Mouse (Mus musculus) kidney, postnatal 10 days (tissue): ENCODE data around the gene Ap3m1.
A peak's percentile ranks its signal among the peaks of the same experiment; 100 is the strongest.

Experiments used
- DNase-seq: peaks from one replicate; pipeline ENCODE4 v3.0.0; 2021; ENCODE audit warnings: mixed read lengths

Gene Ap3m1

GRCm38 (mm10) chr14:21065490-21066162 lies 13.3 kb upstream of the Ap3m1 start:
- no peak for DNase-seq

DNA sequence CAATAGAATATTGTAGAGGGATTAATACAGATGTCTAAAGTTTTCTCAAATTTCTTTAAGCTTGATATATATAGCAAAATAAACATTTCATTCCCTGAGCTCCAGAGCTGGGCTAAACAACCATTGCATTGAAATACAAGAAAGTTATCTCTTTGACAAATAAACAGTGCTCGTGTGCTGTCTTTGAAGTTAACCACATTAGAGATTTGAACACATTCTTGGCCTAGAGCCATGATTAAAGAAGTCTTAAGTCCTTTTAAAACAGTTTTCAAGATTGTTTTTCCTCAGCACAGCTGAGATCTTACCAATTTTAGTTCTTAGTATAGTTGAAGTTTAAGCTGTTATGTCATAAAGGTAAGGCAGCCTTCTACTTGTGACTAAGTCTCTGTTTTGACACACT lies 12.0 kb upstream of the Ap3m1 start:
- DNase-seq = no peak

DNA sequence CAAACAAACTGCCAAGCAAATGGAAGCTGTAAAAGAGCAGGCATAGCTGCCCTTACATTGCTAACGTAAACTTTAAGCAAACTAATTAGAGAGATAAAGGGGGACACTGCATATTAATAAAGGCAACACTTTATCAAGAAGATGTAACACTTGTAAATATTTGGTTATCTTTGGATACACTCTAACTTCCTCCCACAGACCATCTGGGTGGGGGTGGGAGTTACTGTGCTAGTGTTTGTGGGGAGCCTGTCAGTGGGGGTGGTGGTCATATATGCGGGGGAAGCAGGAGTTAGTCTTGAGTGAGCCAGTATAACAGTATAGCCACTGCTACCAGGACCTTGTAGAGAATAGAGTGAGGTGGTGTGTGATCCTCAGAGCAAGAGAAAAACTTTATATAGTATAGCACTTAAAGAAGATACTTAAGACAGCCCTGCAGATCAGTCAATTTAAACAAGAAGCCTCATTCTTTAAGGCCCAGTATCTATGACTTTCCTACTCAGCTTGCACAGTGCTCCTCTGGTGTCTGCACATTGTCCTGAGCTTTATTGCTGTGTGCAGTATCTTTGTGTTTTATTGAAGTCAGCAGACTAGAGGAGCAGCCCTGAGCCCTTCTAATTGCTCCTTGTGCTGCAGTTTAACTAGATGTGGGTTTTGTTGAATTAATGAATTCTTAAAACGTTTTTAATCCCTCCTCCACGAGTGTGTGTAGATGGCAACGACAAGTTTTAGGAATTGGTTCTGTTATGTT lies 10.6 kb upstream of the Ap3m1 start:
- no peak for DNase-seq

DNA sequence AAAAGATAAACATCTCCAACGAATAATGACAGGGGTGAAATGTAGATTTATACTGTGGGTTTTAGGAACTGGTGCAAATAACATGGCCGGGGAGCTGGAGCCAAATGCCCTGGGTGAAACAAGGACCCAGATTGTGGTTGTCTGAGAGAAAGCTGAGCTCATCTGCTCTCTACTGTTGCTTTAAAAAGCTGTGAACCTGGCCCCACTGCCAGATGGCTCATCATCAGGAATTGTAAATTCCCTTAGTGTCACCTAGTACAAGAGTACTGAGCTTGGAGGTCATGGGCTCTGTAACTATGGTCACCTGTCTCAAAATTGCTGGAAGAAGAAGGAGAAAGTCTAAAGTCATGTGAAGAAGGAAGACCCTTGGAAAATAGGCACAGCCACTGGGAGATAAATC lies 6.7 kb upstream of the Ap3m1 start:
- no peak for DNase-seq

DNA sequence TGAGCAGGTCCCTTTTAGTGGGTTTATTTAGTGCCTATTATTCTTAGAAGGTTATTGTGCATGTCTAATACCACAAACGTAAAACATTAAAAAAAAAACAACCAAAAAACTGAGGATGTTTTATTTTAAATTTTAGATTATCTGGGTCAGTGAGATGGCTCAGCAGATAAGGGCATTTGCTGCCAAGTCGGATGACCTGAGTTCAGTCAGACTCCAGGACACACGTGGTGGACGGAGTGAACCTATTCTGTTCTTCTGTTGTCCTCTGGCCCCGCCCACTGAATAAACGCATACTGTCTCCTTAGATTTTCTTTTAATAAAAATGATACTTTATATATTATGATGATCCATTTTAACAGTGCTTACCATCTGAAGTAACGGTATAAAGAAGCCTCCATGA lies 1.3 kb upstream of the Ap3m1 start:
- DNase-seq = peak; percentile 37

DNA sequence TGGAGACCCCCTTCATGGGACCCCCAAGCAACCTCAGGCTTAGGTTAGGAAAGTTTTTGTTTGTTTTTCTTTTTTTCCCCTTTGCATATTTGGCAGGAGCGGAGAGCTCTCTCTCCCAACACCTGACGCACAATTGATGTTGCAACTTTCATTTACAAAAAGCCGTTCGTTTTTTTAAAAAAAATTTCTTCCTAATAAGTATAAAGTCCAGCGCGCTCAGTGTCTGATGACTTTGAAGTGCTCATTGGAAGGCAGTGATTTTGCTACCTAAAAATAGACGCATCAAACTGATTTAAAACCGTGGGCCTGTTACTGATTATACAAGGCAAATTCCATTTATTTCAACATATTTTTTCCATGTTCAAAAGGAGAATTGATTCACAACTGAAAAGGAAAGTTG lies 843 bp upstream of the Ap3m1 start:
- no peak for DNase-seq

DNA sequence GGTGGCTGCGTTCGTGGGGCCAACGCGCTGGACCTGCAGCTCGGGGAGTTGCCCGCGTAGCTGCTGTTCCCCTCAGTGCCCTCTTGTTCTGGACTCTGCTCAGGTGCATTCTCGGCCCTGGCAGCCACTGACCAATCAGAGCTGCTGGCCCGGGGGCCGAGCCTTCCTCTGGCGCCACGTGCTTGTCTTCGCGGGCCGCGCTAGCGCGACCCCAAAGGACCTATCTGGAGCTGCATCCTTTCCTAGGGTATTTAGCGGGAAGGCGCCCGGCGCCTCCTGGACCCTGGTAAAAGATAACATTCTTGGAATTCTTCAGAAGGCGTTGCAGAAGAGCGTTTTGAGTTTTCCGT lies 448 bp upstream of the Ap3m1 start:
- peak; percentile 87 for DNase-seq

DNA sequence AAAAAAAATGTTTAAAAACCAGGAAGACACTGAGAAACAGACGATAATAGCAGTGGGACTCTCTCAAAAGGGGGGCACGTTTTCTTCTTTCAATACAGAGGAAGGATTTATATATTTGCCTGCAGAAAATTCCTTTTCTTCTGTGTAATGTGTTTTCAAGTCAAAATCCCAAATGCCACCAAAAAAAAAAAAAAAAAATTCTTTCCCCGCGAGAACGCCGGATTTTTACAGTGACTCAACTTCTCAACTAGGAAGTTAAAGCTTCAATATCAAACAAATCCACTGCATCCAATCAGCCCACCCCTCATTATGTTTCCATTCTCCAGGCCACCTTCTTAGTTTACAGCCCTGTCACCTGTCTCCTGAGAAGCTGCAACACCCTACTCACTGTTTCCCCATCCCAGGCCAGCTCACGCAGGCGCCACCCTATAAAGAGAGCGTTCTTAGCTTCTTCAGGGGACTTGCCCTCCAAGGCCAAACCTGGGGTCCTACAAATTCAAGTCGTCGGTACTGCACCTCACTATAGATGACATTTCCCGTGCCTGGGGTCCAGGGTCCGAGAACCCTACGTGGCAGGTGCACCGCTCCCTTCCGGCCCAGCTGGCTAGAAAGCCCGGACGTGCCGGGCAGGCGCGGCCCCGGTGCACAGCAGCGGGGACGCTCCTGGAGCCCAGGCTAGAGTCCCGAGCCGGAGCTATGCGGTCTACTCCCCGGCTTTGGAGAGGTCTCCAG lies 762 bp downstream of the Ap3m1 start:
- DNase-seq = no peak

DNA sequence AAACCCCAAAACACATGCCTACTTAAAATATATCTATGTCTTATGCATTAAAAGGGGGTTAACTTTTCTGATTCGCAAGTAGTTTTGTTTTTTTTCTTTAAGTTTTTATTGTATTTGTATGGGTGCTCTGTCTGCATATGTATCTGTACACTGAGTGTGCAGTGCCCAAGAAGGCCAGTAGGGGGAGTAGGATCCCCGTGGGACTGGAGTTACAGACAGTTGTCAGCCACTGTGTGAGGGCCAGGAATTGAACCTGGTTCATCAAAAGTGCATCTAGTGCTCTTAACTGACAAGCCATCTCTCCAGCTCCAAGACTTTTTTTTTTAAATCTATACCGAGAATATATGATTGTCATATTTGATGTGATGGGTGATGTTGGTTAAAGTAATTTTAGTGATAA lies 1.6 kb downstream of the Ap3m1 start:
- DNase-seq = peak; percentile 56

GRCm38 (mm10) chr14:21048879-21049278 lies 3.4 kb downstream of the Ap3m1 start:
- peak; percentile 66 for DNase-seq

DNA sequence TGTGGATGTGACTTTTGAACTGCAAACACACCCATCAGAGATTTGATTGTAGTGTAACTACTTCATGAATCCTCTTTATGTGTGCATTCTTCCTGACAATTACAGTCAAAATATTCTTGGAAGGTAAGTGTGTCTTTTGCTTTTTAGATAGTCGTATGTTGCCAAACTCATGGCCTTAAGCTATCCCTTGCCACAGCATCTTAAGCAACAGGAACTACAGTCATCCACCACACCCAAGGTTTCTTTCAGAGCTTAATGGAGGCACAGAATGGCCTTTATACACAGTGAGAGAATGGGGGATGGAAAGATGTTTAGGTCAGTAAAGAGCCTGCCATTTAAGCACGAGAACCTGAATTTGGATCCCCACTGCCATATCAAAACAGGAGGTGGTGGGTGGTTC lies 4.5 kb downstream of the Ap3m1 start:
- DNase-seq = no peak

DNA sequence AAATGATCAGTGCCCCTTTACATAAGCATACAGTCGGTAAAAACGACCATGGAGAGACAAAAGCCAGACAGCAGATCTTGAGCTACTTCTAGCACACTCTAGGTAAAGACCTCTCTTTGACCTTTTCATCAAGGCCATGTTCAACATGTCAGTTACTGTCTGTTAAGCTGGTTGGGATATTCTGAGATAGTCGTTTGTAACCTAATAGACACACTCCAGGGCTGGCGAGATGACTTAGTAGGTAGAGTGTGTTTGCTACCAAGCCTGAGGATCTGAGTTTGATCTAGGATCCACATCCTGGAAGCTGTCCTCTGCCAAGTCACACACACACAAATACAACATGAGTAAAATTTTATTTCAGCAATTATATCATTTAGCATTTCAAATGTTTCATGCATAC lies 12.7 kb downstream of the Ap3m1 start:
- DNase-seq = no peak

DNA sequence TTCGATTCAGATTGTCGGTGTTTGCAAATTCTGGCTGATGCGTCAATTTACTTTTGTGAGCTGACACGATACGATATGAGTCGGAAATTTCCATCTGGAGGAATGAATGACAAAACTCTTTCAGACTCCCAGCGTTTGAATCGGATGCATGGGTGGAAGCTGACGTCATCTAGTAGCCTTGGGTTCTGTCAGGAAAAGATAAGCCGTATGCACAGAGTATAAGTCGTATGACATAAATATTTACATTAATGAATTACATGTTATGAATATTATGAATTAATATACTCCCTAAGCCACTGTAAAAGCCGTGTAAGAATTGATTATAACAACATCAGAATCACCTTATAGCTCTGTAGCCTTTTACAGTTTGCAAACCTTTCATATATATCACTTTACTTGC lies 13.2 kb downstream of the Ap3m1 start:
- no peak for DNase-seq

DNA sequence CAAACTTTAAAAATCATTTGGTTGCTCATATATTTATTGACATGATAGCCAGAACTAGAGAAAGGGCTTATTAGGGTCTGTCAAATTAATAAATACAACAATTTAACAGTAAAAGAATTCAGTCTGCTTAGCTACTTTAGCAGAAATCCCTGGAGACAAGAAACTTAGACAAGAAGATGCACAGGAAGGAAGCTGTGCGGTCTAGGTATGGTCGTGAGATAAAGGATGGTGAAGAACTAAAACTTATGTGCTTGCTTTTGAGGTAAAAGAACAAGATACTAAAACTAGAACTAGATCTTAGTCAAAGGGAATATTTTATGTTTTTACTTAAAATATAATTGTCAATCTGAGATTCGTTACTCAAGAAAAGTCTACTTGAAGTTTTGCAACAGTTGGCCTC lies 17.5 kb downstream of the Ap3m1 start:
- no peak for DNase-seq

- no peak for DNase-seq
Observed at GRCm38 (mm10) chr14:21034271-21034670, 18.0 kb downstream of the Ap3m1 start.

GRCm38 (mm10) chr14:21031783-21032511 lies 20.4 kb downstream of the Ap3m1 start:
- peak; percentile 70 for DNase-seq

DNA sequence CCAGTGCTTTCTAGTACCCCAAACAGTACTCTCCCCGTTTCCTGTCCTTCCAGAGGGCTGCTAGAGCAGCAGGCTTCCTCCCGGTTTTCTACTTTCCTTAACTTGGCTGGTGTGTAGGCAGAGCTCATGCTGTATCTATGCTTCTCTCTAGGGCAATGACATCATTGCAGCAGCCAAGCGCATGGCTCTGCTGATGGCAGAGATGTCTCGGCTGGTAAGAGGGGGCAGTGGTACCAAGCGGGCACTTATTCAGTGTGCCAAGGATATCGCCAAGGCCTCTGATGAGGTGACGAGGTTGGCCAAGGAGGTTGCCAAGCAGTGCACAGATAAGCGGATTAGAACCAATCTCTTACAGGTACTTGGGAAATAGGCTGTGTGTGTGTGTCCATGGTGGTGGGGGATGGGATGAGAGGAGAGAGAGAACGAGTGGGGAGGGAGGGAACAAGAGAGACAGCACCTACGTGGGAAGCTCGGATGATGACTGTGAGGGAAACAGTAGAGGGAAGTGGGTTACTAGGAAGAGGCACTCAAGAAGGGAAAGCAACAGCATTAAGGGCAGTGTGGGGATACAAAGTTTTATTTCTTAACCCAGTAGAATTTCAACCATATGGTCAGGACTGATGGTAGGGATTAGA lies 23.2 kb downstream of the Ap3m1 start:
- no peak for DNase-seq

DNA sequence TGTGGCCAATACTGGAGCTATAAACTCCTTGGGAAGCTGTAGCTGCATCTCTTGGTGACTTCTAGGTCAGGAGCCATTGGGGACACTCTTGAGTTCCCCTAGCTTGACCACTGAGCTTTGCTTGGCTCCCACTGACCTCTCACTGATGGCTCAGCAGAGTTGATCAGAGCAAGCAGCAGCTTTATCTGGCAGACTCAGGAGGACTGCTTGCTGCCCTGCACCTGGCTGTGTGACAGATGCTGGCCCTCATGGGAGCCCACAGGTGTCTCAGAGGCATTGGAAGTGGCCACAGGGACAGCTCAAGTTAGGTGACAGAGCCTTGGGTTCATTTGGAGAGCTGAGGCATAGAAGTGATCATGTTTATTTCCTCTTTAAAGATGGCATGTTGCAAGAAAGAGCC lies 24.8 kb downstream of the Ap3m1 start:
- no peak for DNase-seq

GRCm38 (mm10) chr14:21020435-21020834 lies 31.9 kb downstream of the Ap3m1 start:
- no peak for DNase-seq

- DNase-seq = no peak
Observed at GRCm38 (mm10) chr14:21018977-21019376, 33.3 kb downstream of the Ap3m1 start.

DNA sequence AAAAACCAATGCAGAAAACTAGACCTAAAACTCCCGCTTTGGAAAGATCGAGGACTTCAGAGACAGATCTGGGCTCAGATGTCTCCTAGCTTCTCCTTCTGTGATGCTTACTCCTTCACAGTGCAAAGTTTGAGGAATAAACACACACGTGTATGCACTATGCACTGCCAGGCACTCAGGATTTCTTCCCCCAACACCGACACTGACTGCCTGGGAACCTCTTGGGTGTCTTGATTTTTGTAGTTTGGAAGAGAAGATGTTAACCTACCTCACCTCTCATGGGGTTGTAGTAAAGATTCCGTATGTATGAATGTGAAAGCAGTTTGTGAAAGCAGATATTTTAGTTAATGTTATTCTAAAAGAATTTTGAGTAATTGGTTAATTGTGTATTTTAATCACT lies 34.4 kb downstream of the Ap3m1 start:
- no peak for DNase-seq

DNA sequence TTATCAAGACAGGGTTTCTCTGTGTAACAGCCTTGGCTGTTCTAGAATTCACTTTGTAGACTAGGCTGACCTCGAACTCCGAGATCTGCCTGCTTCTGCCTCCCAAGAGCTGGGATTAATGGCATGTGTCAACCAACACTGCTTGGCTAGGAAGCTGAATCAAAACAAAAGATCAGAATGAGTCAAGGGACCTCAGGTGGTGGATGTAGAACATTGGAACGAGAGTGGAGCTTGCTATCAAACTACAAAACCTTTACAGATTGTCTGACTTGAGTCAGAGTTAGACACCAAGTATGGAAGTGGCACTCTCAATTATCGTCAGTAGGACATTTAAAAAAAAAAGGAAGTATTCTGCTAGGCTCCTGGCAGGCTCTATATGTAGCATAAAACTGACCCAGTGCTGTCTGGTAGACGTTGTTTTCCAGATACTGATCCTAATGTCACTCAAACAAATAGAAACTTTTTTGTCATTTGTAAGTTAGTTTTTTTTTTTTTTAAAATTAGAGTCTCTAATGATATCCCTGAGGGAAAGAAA lies 38.4 kb downstream of the Ap3m1 start:
- no peak for DNase-seq

- DNase-seq = no peak
Observed at GRCm38 (mm10) chr14:20999617-21000016, 52.7 kb downstream of the Ap3m1 start.
